Mouse (Mus musculus): ENCODE measurements around the gene Ly6g5c. TPM values are rescaled to one million over a fixed set of nuclear protein-coding genes. Genes with fewer than 3 reads are reported as not detected.
A peak's percentile ranks its signal among the peaks of the same experiment; 100 is the strongest.

Ly6g5c gene
- polyA plus RNA-seq, 1 experiment from 2014 or later, result not detected

DNA sequence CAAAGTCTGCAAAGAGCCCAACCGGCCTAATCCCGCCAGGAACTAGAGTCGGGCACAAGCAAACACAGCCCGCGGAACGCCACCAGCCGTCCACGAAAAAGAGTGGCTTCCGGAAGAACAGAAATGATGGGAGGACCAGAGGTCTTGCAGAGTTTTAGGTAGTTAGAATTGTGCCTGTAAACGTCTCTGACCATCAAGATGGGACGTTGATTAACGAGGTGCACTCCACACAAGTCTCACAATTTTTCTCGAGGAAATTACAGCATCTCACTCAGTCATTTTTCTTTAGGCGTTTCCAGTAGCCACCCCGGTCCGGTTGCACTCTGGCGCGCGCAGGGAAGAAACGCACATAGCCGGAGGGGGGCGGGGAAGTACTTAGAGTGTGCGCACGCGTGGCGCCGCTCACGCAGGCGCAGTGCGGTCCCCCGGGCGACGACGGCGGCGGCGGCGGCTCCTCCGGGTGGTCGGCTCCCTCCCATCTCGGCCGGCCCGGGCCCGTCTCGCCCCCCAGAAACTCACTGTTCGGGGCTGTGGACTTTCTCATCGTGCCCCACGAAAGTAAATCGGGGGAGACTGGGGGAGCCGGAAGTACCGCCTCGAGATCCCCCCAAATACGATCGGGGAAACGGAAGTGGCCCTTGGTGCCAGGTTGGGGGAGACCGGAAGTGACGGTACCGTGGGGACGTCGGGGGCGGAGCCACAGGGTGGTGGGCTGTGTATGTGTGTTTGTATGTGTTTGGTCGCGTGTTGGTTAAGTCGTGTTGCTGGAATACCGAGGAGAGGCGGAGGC lies 26.9 kb downstream of the Ly6g5c start, which contains the start of gene Bag6:
TSS of gene Bag6 (plus strand) at position 378 of the 790 bp plus-strand sequence.
- H3K36me3 ChIP-seq (ENCODE audit: control insufficient read depth, insufficient read depth, low read length), result peaks cover 9% of the 10 kb centered on the region
- peak within 1 kb of the TSS; percentile 88 for H3K9ac ChIP-seq (ENCODE audit: low read length)
- DNase-seq (ENCODE audit: low spot score), result peak; percentile 93
- H3K27me3 ChIP-seq (ENCODE audit: control insufficient read depth, insufficient read depth, low read length), result no peaks in the 10 kb centered on the region
- peak within 1 kb of the TSS; percentile 96 for H3K27ac ChIP-seq (replicated peaks)
- ATAC-seq (ENCODE audit: low FRiP score, low TSS enrichment), result peak; percentile 90
- under 1% methylated on average over 66 of the region's 66 CpGs for whole genome bisulfite sequencing
- H3K9me3 ChIP-seq (ENCODE audit: control insufficient read depth, low read length), result no peaks in the 10 kb centered on the region
- peak within 1 kb of the TSS; percentile 78 for H3K4me3 ChIP-seq (ENCODE audit: low read depth, low read length)
- no peaks in the 10 kb centered on the region for H3K4me1 ChIP-seq (replicated peaks; ENCODE audit: control insufficient read depth, insufficient read depth)
- peak within 1 kb of the TSS; percentile 77 for H3K4me2 ChIP-seq (replicated peaks; ENCODE audit: low read depth)
- TF ChIP-seq CTCF (IDR thresholded peaks at IDR 0.05; ENCODE audit: low read depth), result peak; percentile 31; the same call in 1 of the 2 replicates
- peak; percentile 92 for TF ChIP-seq EP300 (optimal IDR thresholded peaks at IDR 0.05)

DNA sequence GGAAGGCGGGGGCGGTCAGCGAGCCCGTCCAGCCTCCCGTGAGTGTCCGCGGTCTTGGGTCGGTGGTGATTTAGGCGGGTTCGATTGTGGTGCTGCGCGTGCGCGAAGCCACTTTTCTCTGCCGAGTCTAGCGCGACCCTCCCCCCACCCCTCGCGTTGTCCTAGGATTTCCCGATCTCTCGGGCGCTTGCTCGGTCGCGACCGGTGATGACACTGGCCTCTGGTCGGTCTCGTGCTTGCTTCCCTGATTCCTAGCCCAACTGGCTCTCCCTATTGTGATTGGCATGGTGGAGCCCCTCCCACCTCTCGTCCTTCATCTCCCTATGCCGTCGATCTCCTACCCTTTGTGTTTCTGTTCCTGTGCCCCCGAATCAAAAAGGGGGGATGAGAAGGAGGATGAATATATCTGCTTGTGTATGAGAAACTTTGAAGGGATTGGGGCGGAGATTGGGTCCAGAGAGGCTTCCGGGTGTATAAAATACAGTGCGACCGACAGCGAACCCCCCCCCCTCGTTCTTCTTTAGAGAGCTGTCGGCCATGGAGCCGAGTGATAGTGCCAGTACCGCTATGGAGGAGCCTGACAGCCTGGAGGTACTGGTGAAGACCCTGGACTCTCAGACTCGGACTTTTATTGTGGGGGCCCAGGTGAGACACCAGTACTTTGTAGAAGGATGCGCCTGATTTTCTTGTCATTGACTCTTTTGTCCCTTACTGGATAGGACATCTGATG lies 27.7 kb downstream of the Ly6g5c start:
- Histone ChIP-seq H3K27me3 (ENCODE audit: control insufficient read depth, insufficient read depth, low read length) (no peaks in the 10 kb centered on the region), H3K4me1 (replicated peaks; ENCODE audit: control insufficient read depth, insufficient read depth) (no peaks in the 10 kb centered on the region), H3K4me2 (replicated peaks; ENCODE audit: low read depth) (peak overlapping the region; percentile 77), H3K4me3 (ENCODE audit: low read depth, low read length) (peak overlapping the region; percentile 78), H3K36me3 (ENCODE audit: control insufficient read depth, insufficient read depth, low read length) (peaks cover 15% of the 10 kb centered on the region), H3K9me3 (ENCODE audit: control insufficient read depth, low read length) (no peaks in the 10 kb centered on the region), H3K27ac (replicated peaks) (peak overlapping the region; percentile 96), H3K9ac (ENCODE audit: low read length) (peak overlapping the region; percentile 88)
- under 1% methylated on average over 41 of the region's 43 CpGs for WGBS
- TF ChIP-seq CTCF (IDR thresholded peaks at IDR 0.05; ENCODE audit: low read depth) (no peak), EP300 (optimal IDR thresholded peaks at IDR 0.05) (no peak)
- DNase-seq (ENCODE audit: low spot score) (no peak), ATAC-seq (ENCODE audit: low FRiP score, low TSS enrichment) (peak; percentile 63)

DNA sequence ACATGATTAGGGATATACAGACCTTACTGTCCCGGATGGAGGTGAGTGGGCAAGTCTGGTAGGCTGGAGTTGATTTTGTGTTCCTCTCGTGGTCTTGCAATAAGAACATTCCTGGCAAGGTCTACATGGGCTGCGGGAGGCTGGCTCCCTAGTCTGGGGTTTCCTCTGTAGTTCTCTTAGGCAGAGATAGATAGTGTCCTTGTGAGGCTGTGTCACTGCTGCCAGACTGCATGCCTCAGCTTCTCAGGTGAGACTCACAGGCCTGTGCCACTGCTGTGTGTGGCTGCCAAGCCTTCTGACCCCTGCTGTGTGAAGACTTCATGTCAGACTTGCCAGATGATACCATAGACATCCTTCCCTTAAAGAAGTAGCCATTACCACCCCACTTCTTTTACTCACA lies 31.2 kb downstream of the Ly6g5c start:
- ATAC-seq (ENCODE audit: low FRiP score, low TSS enrichment) (no peak), DNase-seq (ENCODE audit: low spot score) (no peak)
- Histone ChIP-seq H3K4me2 (replicated peaks; ENCODE audit: low read depth) (no peak overlapping the region), H3K4me3 (ENCODE audit: low read depth, low read length) (no peak overlapping the region), H3K9ac (ENCODE audit: low read length) (no peak overlapping the region), H3K4me1 (replicated peaks; ENCODE audit: control insufficient read depth, insufficient read depth) (no peaks in the 10 kb centered on the region), H3K27me3 (ENCODE audit: control insufficient read depth, insufficient read depth, low read length) (no peaks in the 10 kb centered on the region), H3K9me3 (ENCODE audit: control insufficient read depth, low read length) (no peaks in the 10 kb centered on the region), H3K36me3 (ENCODE audit: control insufficient read depth, insufficient read depth, low read length) (peaks cover 42% of the 10 kb centered on the region), H3K27ac (replicated peaks) (no peak overlapping the region)
- 92% methylated on average over 3 of the region's 3 CpGs for WGBS
- TF ChIP-seq CTCF (IDR thresholded peaks at IDR 0.05; ENCODE audit: low read depth) (no peak), EP300 (optimal IDR thresholded peaks at IDR 0.05) (no peak)

DNA sequence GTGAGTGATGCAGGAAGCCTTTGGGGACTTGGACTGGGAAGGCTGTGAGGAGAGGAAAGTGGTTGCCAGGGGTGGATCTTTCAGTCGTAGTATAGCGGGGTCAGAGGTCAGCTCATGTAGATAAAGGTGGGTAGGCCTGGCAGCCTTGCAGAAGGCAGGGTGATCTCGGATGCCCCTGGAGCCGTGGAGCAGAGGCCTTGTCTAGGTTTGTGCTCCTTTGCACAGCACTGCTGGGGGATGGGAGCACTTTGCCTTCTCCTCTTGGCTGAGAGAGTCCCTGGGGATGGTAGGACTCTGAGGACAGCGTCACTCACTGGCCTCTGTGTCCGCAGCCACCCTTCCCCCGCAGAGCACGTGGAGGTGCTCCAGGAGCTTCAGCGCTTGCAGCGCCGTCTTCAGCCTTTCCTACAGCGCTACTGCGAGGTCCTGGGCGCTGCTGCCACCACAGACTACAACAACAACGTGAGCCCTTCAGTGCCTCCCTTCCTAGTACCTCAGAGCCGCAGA lies 32.5 kb downstream of the Ly6g5c start:
- Histone ChIP-seq H3K27me3 (ENCODE audit: control insufficient read depth, insufficient read depth, low read length) (no peaks in the 10 kb centered on the region), H3K4me1 (replicated peaks; ENCODE audit: control insufficient read depth, insufficient read depth) (no peaks in the 10 kb centered on the region), H3K36me3 (ENCODE audit: control insufficient read depth, insufficient read depth, low read length) (peaks cover 53% of the 10 kb centered on the region), H3K9ac (ENCODE audit: low read length) (no peak overlapping the region), H3K4me2 (replicated peaks; ENCODE audit: low read depth) (no peak overlapping the region), H3K27ac (replicated peaks) (no peak overlapping the region), H3K9me3 (ENCODE audit: control insufficient read depth, low read length) (no peaks in the 10 kb centered on the region), H3K4me3 (ENCODE audit: low read depth, low read length) (no peak overlapping the region)
- 77% methylated on average over 16 of the region's 16 CpGs for WGBS
- no peak for DNase-seq (ENCODE audit: low spot score)
- TF ChIP-seq CTCF (IDR thresholded peaks at IDR 0.05; ENCODE audit: low read depth) (no peak), EP300 (optimal IDR thresholded peaks at IDR 0.05) (no peak)
- ATAC-seq (ENCODE audit: low FRiP score, low TSS enrichment), result no peak

DNA sequence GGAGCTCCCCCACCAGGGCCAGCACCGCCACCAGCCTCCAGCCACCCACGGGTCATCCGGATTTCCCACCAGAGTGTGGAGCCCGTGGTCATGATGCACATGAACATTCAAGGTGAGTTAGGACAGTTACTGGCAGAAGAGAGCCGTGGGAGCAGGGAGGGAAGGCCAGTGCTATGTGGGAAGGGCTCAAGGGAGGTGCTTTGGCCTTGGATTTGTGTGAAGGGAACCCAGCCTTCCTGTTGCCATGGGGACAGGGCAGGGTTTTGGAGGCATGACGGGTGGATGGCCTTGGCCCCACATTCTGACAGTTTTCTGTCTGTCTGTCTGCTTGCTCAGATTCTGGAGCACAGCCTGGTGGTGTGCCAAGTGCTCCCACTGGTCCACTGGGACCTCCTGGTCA lies 33.9 kb downstream of the Ly6g5c start:
- TF ChIP-seq EP300 (optimal IDR thresholded peaks at IDR 0.05) (no peak), CTCF (IDR thresholded peaks at IDR 0.05; ENCODE audit: low read depth) (no peak)
- Histone ChIP-seq H3K27ac (replicated peaks) (no peak overlapping the region), H3K9ac (ENCODE audit: low read length) (no peak overlapping the region), H3K4me1 (replicated peaks; ENCODE audit: control insufficient read depth, insufficient read depth) (no peaks in the 10 kb centered on the region), H3K4me2 (replicated peaks; ENCODE audit: low read depth) (no peak overlapping the region), H3K27me3 (ENCODE audit: control insufficient read depth, insufficient read depth, low read length) (no peaks in the 10 kb centered on the region), H3K9me3 (ENCODE audit: control insufficient read depth, low read length) (no peaks in the 10 kb centered on the region), H3K4me3 (ENCODE audit: low read depth, low read length) (no peak overlapping the region), H3K36me3 (ENCODE audit: control insufficient read depth, insufficient read depth, low read length) (peaks cover 64% of the 10 kb centered on the region)
- ATAC-seq (ENCODE audit: low FRiP score, low TSS enrichment), result no peak
- 85% methylated on average over 6 of the region's 6 CpGs for WGBS
- DNase-seq (ENCODE audit: low spot score), result no peak

All from stomach, postnatal 0 days (tissue).